In genomic region chr8:83901566-83902485, GRCm38 (mm10) we compare ENCODE assay signal across 8 mouse cellular contexts. TPM values are rescaled to one million over a fixed set of nuclear protein-coding genes. Genes with fewer than 3 reads are reported as not detected.
A peak's percentile ranks its signal among the peaks of the same experiment; 100 is the strongest.
DNase-seq lines count a peak whose midpoint lies in the region; ATAC-seq lines count a peak whose summit lies in the region.

No protein-coding gene starts in this region.

- H3K4me3 ChIP-seq in hindbrain, embryonic 13.5 days: peak overlapping the region; percentile 96
- peak overlapping the region; percentile 88 for H3K4me3 ChIP-seq in midbrain, embryonic 15.5 days

- WGBS in hindbrain, embryonic 13.5 days: 15% methylated on average over 14 of the region's 14 CpGs
- 9% methylated on average over 14 of the region's 14 CpGs for WGBS in midbrain, embryonic 15.5 days

- peak overlapping the region; percentile 87 for H3K4me2 ChIP-seq in hindbrain, embryonic 13.5 days
- H3K4me2 ChIP-seq in midbrain, embryonic 15.5 days: peak overlapping the region; percentile 75

- no peaks in the 10 kb centered on the region for H3K9me3 ChIP-seq in hindbrain, embryonic 13.5 days
- H3K9me3 ChIP-seq in midbrain, embryonic 15.5 days: no peaks in the 10 kb centered on the region

- peak overlapping the region; percentile 99 for H3K9ac ChIP-seq in hindbrain, embryonic 13.5 days
- peak overlapping the region; percentile 97 for H3K9ac ChIP-seq in midbrain, embryonic 15.5 days

- intact Hi-C loops in left cerebral cortex, postnatal 4 days (cut with DNase I): no loop called here
- intact Hi-C loops in gastrocnemius, postnatal 14 days (cut with DNase I; ENCODE audit: low total_unique reads): no loop called here

- H3K27me3 ChIP-seq in hindbrain, embryonic 13.5 days: no peaks in the 10 kb centered on the region
- H3K27me3 ChIP-seq in midbrain, embryonic 15.5 days (replicated peaks): no peaks in the 10 kb centered on the region

- H3K4me1 ChIP-seq in hindbrain, embryonic 13.5 days (replicated peaks): peaks cover 72% of the 10 kb centered on the region
- peaks cover 59% of the 10 kb centered on the region for H3K4me1 ChIP-seq in midbrain, embryonic 15.5 days

- ATAC-seq in hindbrain, embryonic 13.5 days (ENCODE audit: low FRiP score): no peak
- no peak for ATAC-seq in midbrain, embryonic 15.5 days (replicated peaks)
- ATAC-seq in megakaryocyte progenitor cell, adult 5-6 weeks (replicated peaks; ENCODE audit: poor library complexity): no peak

- peak; percentile 31 for DNase-seq in left cerebral cortex, postnatal 4 days
- no peak for DNase-seq in left cerebral cortex, adult 9 months (ENCODE audit: low spot score in 2 of 2)
- DNase-seq in embryo, embryonic 11 days: peak; percentile 56
- no peak for DNase-seq in c-Kit-positive CD71-positive TER-119-positive erythroid progenitor cells, embryonic 14.5 days (ENCODE audit: low spot score)
- no peak for DNase-seq in gastrocnemius, postnatal 14 days

- H3K36me3 ChIP-seq in hindbrain, embryonic 13.5 days: 0 out of 2 replicates have a peak, but pooled peaks cover 11% of the 10 kb centered on the region
- no peaks in the 10 kb centered on the region for H3K36me3 ChIP-seq in midbrain, embryonic 15.5 days (replicated peaks)

- H3K27ac ChIP-seq in hindbrain, embryonic 13.5 days: peak overlapping the region; percentile 100
- peak overlapping the region; percentile 99 for H3K27ac ChIP-seq in midbrain, embryonic 15.5 days

RNA-seq across cellular contexts. Expression of gene Adgrl1, which starts 1.9 kb away (rescaled TPM):
- total RNA-seq in left cerebral cortex, postnatal 4 days (2021): 100 to 1,000 TPM; 398 to 418 TPM
- 47.9 and 49.3 TPM in 2 replicates for polyA plus RNA-seq in hindbrain, embryonic 13.5 days (2015; fragmentation: Nextera tagmentation; extraction: Ambion mirVana)
- 67.2 and 68.0 TPM in 2 replicates for polyA plus RNA-seq in midbrain, embryonic 15.5 days (2015; fragmentation: Nextera tagmentation; extraction: Ambion mirVana)
- total RNA-seq in megakaryocyte progenitor cell, adult 5-6 weeks (2015): 2.9 and 5.9 TPM in 2 replicates
- 2.3 and 2.4 TPM in 2 replicates for total RNA-seq in megakaryocyte progenitor cell, adult 5-6 weeks (2017)
- 10 to 100 TPM; 16.2 to 17.2 TPM for total RNA-seq in gastrocnemius, postnatal 14 days (2021)

RNA-seq across cellular contexts. Expression of gene Gm10644, which starts 53.2 kb away (rescaled TPM):
- total RNA-seq in left cerebral cortex, postnatal 4 days (2021): under 1 TPM; 0.20 to 0.26 TPM
- 0.76 and 0.84 TPM in 2 replicates for polyA plus RNA-seq in hindbrain, embryonic 13.5 days (2015; fragmentation: Nextera tagmentation; extraction: Ambion mirVana)
- 0.93 and 1.00 TPM in 2 replicates for polyA plus RNA-seq in midbrain, embryonic 15.5 days (2015; fragmentation: Nextera tagmentation; extraction: Ambion mirVana)
- total RNA-seq in megakaryocyte progenitor cell, adult 5-6 weeks (2015): not detected in 2 replicates
- total RNA-seq in megakaryocyte progenitor cell, adult 5-6 weeks (2017): 0.46 TPM in 1 of 2 replicates, not detected in the other
- under 1 TPM; 0.11 to 0.14 TPM for total RNA-seq in gastrocnemius, postnatal 14 days (2021)

RNA-seq across cellular contexts. Expression of gene Asf1b, which starts 53.5 kb away (rescaled TPM):
- 1 to 10 TPM; 2.5 to 2.7 TPM for total RNA-seq in left cerebral cortex, postnatal 4 days (2021)
- 14.0 and 15.8 TPM in 2 replicates for polyA plus RNA-seq in hindbrain, embryonic 13.5 days (2015; fragmentation: Nextera tagmentation; extraction: Ambion mirVana)
- polyA plus RNA-seq in midbrain, embryonic 15.5 days (2015; fragmentation: Nextera tagmentation; extraction: Ambion mirVana): 8.0 and 10.9 TPM in 2 replicates
- total RNA-seq in megakaryocyte progenitor cell, adult 5-6 weeks (2015): 40.3 and 51.0 TPM in 2 replicates
- total RNA-seq in megakaryocyte progenitor cell, adult 5-6 weeks (2017): 32.5 and 38.1 TPM in 2 replicates
- total RNA-seq in gastrocnemius, postnatal 14 days (2021): 1 to 10 TPM; 2.0 to 3.1 TPM

Comparison
In these comparisons a context has a peak if more than half of its experiments do, and no peak if none do; other contexts are left out.
1. DNase-seq: peak in left cerebral cortex, postnatal 4 days (single experiment) and embryo, embryonic 11 days (single experiment); none in left cerebral cortex, adult 9 months (0 of 2), c-Kit-positive CD71-positive TER-119-positive erythroid progenitor cells, embryonic 14.5 days (single experiment) and gastrocnemius, postnatal 14 days (single experiment).
2. RNA of gene Adgrl1, which starts 1.9 kb away (total RNA-seq): 398 to 418 TPM in left cerebral cortex, postnatal 4 days; 16.2 to 17.2 TPM in gastrocnemius, postnatal 14 days and 2.3 to 5.9 TPM in megakaryocyte progenitor cell, adult 5-6 weeks; every median in the first group is over 10 times any median in the second.
3. RNA of gene Asf1b, which starts 53.5 kb away (total RNA-seq): 32.5 to 51.0 TPM in megakaryocyte progenitor cell, adult 5-6 weeks; 2.0 to 3.1 TPM in gastrocnemius, postnatal 14 days and 2.5 to 2.7 TPM in left cerebral cortex, postnatal 4 days; every median in the first group is over 4 times any median in the second.